Mouse (Mus musculus): Measurements from ENCODE around the gene Bok.

DNA sequence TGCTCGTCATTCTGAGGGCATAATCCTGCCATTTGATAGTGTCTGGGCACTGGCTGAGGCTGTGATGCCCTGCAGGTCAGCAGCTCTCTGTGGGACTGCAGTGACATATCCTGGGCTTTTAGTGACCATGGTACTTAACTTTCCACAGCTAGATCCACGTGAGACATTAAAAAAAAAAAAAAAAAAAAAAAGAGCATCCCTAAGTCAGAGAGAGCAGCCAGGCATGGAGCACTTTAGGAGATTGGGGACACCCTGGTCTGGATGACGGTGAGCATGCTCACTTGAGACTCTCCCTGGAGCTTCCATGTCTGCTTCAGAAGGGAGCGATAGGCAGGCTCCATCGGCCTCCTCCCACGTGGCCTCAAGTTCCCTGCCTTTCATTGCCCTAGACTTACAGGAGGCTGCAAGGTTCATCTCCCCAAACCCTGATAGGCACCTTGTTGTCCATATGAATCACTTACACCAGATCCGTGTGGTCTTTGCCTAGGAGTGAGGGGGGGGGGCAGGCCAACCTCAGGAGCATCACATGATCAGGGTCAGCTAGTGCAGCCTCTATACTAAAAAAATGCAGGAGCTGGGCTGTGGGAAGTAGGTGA lies 4.5 kb downstream of the Bok start:
- TF ChIP-seq CTCF (IDR thresholded peaks at IDR 0.05; ENCODE audit: low read depth) (no peak), EP300 (optimal IDR thresholded peaks at IDR 0.05) (no peak)

Data from stomach, postnatal 0 days (tissue).